Mouse (Mus musculus) embryonic facial prominence, embryonic 10.5 days (tissue): ENCODE results near the gene Nedd9. TPM values are rescaled to one million over a fixed set of nuclear protein-coding genes. Genes with fewer than 3 reads are reported as not detected.

Source experiments
- DNase-seq: peaks from one replicate; pipeline ENCODE4 v3.0.0-alpha.2; 2017; ENCODE audit warnings: low spot score
- H3K27ac ChIP-seq: fragments of 300-500 bp; sonication (generic); replicated peaks from 2 replicates; pipeline ENCODE4 v1.5.1; 2016; ENCODE audit warnings: mild to moderate bottlenecking
- H3K27me3 ChIP-seq: fragments of 300-500 bp; sonication (generic); replicated peaks from 2 replicates; pipeline ENCODE4 v1.6.1; 2016; ENCODE audit warnings: low read depth, mild to moderate bottlenecking; ENCODE audit not compliant: poor library complexity, severe bottlenecking
- H3K36me3 ChIP-seq: fragments of 300-500 bp; sonication (generic); replicated peaks from 2 replicates; pipeline ENCODE4 v1.6.1; 2016; ENCODE audit warnings: mild to moderate bottlenecking, moderate library complexity
- H3K4me1 ChIP-seq: fragments of 300-500 bp; sonication (generic); 2 replicates; pipeline ENCODE4 v1.6.1; 2016
- H3K4me3 ChIP-seq: fragments of 300-500 bp; sonication (generic); 2 replicates; pipeline ENCODE4 v1.5.1; 2016; ENCODE audit warnings: mild to moderate bottlenecking, moderate library complexity
- H3K9me3 ChIP-seq: fragments of 300-500 bp; sonication (generic); 2 replicates; pipeline ENCODE4 v1.6.1; 2016; ENCODE audit warnings: mild to moderate bottlenecking
- WGBS: fragments of 180-500 bp; shearing (Covaris S2); methylation state at CpG from one replicate; pipeline ENCODE4 v1.1.7; 2016; 5-methylcytosine and 5-hydroxymethylcytosine counted together
- polyA plus RNA-seq: library from polyadenylated mRNA; unstranded; fragments of >200 nt; fragmentation: Nextera tagmentation; extraction: Ambion mirVana; gene quantifications from 2 replicates; pipeline ENCODE4 v1.2.1, GENCODE M21; 2016

Nedd9 gene
- polyA plus RNA-seq, 1 experiment from 2014 or later = 19.1 TPM

DNA sequence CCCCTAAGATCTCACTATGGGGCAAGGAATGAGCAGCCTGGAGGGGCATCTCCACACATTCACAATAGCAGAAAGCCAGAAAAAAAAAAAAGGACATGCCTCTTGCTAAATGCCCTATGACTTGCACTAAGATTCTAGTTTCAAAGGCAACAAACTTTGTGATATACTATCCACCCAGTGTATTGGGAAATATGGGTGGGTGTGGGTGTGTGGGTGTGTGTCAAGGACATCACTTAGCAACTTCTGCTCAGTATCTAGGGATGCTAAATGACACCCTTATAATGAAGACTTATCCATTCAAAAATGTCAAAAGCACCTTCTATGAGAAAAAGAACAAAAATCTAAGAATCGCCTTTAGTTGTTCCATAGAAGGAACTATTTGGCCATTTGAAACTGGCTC, 40.6 kb downstream of the Nedd9 start:
- Histone ChIP-seq H3K27ac (no peak overlapping the region), H3K36me3 (no peaks in the 10 kb centered on the region), H3K4me3 (no peak overlapping the region), H3K9me3 (no peaks in the 10 kb centered on the region), H3K4me1 (peaks cover 19% of the 10 kb centered on the region), H3K27me3 (no peaks in the 10 kb centered on the region)
- WGBS = 90% methylated on average over 1 of the region's 1 CpGs
- DNase-seq = no peak

DNA sequence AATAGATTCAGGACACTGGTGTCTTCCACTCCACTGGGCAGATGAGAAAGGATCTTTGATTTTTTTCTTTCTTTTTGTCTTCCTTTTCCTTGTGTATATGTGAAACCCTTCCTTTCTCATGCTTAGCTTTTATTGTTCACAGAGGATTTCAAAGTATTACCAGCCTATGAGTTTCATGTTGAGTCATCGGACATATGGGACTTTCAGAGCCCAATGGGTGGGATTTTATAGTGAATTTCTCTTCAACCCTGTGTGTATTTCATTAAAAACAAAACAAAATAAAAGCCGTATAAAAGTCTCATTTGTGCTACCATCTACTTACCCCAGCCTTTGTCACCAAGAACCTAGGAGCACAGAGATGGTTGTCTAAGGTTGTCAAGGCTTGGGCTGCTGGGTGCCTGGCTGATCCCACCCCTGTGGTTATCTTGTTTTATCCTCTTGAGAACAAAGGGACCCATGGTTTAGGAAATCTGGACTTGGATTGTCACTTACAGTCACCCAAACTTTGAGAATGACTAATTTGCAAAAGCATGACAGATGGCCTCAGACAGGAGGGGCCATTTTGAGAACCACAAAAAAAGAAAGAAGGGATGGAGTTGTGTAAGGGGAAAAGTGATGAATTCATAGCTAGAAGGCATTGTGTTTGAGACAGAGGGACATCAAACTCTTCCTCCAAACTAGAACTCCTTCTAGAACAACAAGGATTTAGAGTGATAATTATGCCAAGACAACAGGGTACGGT, 41.9 kb downstream of the Nedd9 start:
- Histone ChIP-seq H3K27me3 (no peaks in the 10 kb centered on the region), H3K27ac (no peak overlapping the region), H3K4me1 (peaks cover 7% of the 10 kb centered on the region; the same call in 1 of the 2 replicates), H3K4me3 (no peak overlapping the region), H3K36me3 (no peaks in the 10 kb centered on the region), H3K9me3 (no peaks in the 10 kb centered on the region)
- WGBS = 94% methylated on average over 3 of the region's 3 CpGs
- DNase-seq = no peak

DNA sequence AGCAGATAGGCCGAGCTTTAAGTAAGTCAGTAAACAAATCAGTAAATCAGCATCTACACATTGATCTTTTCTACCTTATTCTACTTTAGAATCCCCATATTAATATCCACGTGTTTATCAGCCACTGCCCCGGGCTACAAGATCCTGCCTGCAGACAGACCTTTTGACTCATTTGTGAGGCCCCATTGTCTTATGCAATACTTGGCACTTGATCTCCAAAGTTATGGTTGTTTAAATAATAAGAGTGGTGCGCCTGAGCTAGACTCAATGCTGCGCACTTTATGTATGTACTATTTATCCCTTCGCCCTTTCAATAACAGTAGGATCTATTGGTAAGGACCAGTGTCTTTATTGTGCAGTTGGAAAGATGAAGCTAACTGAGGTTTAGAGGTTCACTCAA, 42.9 kb downstream of the Nedd9 start:
- Histone ChIP-seq H3K36me3 (no peaks in the 10 kb centered on the region), H3K27me3 (no peaks in the 10 kb centered on the region), H3K27ac (no peak overlapping the region), H3K9me3 (no peaks in the 10 kb centered on the region), H3K4me3 (no peak overlapping the region), H3K4me1 (0 out of 2 replicates have a peak, but pooled peaks cover 6% of the 10 kb centered on the region)
- WGBS = 90% methylated on average over 6 of the region's 6 CpGs
- no peak for DNase-seq

DNA sequence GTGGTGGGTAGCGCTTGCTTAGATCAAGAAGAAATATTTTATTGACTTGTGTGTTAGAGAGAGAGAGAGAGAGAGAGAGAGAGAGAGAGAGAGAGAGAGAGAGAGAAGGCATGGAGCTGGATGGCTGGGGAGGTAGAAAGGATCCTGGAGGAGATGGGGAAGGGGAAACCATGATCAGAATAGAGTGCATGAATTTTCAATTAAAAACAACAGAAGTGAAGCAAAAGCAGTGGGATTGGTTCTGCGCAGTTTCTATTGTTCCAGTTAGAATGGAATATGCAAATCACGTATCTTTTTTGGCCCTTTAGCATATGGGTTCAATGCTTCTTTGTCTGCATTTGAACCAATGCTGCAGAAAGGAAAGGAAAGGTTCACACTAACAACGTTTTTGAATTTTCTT, 45.0 kb downstream of the Nedd9 start:
- 78% methylated on average over 4 of the region's 4 CpGs for WGBS
- Histone ChIP-seq H3K4me1 (peaks cover 2% of the 10 kb centered on the region; the same call in 1 of the 2 replicates), H3K27ac (no peak overlapping the region), H3K9me3 (0 out of 2 replicates have a peak, but pooled peaks cover 5% of the 10 kb centered on the region), H3K4me3 (no peak overlapping the region), H3K36me3 (no peaks in the 10 kb centered on the region), H3K27me3 (no peaks in the 10 kb centered on the region)
- DNase-seq = no peak

DNA sequence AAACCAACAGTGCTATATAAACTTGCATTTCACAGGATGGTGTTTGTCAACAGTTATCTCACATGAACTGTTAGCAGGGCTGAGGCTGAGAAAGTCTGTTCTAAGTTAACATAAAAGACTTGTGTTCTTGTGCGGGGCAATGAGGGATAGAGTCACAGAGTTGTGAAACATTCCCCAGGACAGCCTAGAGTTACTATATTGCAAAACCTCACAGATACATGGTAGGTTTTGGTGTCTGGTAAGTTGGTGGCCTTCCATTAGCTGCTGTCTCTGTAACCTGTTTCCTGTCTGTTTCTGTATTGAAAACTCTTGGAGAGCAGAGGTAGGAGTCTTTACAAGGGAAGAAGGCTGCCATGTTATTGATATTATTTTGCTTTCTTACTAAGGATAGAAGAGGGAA, 47.0 kb downstream of the Nedd9 start:
- 0 out of 2 replicates have a peak, but pooled peaks cover 5% of the 10 kb centered on the region for H3K9me3 ChIP-seq
- DNase-seq = no peak
- no peak overlapping the region for H3K27ac ChIP-seq
- H3K4me3 ChIP-seq = no peak overlapping the region
- 94% methylated on average over 1 of the region's 1 CpGs for WGBS
- peaks cover 8% of the 10 kb centered on the region for H3K4me1 ChIP-seq
- no peaks in the 10 kb centered on the region for H3K36me3 ChIP-seq
- H3K27me3 ChIP-seq = no peaks in the 10 kb centered on the region

DNA sequence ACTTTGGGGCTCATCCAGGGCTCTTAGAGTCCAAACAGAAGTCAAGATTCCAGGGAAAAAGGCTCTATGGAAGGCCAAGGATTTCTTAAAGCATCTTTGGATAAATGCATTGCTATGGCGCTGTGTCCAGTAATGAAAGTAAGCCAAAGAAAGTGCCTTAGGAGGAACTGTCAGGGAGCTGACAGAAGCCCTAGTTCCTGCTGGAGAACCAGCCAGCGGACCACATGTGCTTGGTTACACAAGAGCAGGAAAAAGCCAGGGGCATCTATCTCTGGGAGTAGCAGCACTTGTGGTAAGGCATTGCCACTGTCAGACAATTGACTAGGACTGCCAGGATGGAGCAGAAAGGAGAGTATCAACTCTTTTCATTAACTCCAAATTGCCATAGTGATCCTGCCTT, 49.8 kb downstream of the Nedd9 start:
- H3K9me3 ChIP-seq = 0 out of 2 replicates have a peak, but pooled peaks cover 5% of the 10 kb centered on the region
- H3K4me1 ChIP-seq = peaks cover 8% of the 10 kb centered on the region
- DNase-seq = no peak
- H3K27ac ChIP-seq = no peak overlapping the region
- H3K36me3 ChIP-seq = no peaks in the 10 kb centered on the region
- no peak overlapping the region for H3K4me3 ChIP-seq
- H3K27me3 ChIP-seq = no peaks in the 10 kb centered on the region
- WGBS = 91% methylated on average over 2 of the region's 2 CpGs

DNA sequence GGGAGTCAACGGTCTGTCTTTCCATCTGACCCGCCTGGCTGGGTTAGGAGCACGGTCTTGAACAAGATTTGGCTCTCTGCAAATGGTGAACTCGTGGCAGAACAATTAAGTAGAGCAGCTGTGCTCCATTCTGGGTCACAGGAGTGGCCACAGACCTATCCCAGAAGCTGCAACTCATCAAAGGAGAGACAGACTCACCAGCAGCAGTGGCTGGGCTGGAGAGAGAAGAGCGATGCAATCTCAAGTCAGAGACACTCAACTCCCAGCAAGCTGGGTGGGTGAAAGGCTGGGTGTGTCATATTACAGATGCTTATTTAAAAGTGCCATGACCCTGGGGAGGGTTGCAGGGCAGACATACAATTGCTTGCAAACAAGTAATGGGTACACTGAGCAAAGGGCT, 50.4 kb downstream of the Nedd9 start:
- H3K9me3 ChIP-seq = 0 out of 2 replicates have a peak, but pooled peaks cover 5% of the 10 kb centered on the region
- H3K27ac ChIP-seq = no peak overlapping the region
- WGBS = 73% methylated on average over 5 of the region's 5 CpGs
- peaks cover 8% of the 10 kb centered on the region for H3K4me1 ChIP-seq
- no peaks in the 10 kb centered on the region for H3K36me3 ChIP-seq
- DNase-seq = no peak
- H3K4me3 ChIP-seq = no peak overlapping the region
- no peaks in the 10 kb centered on the region for H3K27me3 ChIP-seq

DNA sequence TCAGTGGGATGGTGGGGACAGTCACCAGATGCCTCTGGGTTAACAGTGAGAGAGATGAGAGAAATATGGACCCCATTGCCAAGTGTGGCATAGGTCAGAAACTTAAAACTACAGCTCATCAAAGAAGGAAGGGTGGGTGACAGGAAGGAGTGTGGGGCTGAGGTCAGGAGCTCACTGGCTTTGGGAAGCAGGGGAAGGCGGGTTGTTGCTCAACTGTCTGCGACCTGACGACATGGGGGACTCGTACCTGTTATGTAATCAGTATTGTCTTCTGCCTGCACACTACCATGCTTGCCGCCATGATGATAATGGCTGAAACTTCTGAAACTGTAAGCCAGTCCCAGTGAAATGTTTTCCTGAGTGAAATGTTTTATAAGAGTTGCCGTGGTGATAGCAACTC, 54.0 kb downstream of the Nedd9 start:
- 87% methylated on average over 6 of the region's 6 CpGs for WGBS
- no peak overlapping the region for H3K4me3 ChIP-seq
- no peak for DNase-seq
- H3K4me1 ChIP-seq = peaks cover 8% of the 10 kb centered on the region
- H3K36me3 ChIP-seq = no peaks in the 10 kb centered on the region
- no peaks in the 10 kb centered on the region for H3K9me3 ChIP-seq
- no peaks in the 10 kb centered on the region for H3K27me3 ChIP-seq
- no peak overlapping the region for H3K27ac ChIP-seq

DNA sequence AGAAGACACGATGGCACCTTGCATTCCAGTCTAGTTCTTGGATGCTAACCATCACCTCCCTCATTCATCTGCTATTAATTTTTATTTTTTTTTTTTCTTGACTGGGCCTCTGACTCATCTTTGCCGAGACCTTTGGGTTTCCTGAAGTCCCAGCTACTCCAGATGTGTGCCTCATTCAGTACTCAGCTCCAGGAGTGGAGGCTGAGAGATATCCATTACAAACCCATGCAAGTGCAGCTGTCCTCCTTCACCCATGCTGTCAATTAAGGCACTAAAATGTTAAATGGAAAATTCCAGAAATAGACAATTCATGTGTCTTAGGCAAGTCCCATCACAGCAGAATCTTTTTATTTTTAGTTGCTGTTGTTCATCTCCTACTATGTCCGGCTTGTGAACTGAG, 55.4 kb downstream of the Nedd9 start:
- Histone ChIP-seq H3K36me3 (no peaks in the 10 kb centered on the region), H3K4me1 (peaks cover 4% of the 10 kb centered on the region), H3K27ac (no peak overlapping the region), H3K4me3 (no peak overlapping the region), H3K27me3 (no peaks in the 10 kb centered on the region), H3K9me3 (no peaks in the 10 kb centered on the region)
- DNase-seq = no peak
- 71% methylated on average over 3 of the region's 3 CpGs for whole genome bisulfite sequencing

DNA sequence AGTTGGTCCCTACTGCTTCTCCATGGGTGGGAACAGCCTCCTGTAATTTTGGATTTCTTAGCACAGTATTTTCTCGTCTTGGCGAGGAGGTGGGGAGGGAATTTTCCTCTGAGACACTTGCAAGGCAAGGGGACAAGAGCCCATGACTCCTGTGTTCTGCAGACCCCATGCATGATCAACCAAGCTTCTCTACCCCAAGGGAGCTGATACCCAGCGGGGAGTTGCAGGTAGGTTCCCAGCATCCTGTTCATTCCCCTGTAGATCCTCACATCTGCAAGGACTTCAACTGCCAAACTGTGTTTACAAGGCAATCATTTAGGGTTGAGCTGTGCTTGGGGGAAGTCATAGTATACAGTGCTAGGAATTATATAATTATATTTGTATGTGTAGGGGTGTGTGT, 60.1 kb downstream of the Nedd9 start:
- Histone ChIP-seq H3K4me1 (no peaks in the 10 kb centered on the region), H3K36me3 (no peaks in the 10 kb centered on the region), H3K27ac (no peak overlapping the region), H3K9me3 (no peaks in the 10 kb centered on the region), H3K4me3 (no peak overlapping the region), H3K27me3 (no peaks in the 10 kb centered on the region)
- DNase-seq = no peak
- WGBS = 88% methylated on average over 3 of the region's 3 CpGs

DNA sequence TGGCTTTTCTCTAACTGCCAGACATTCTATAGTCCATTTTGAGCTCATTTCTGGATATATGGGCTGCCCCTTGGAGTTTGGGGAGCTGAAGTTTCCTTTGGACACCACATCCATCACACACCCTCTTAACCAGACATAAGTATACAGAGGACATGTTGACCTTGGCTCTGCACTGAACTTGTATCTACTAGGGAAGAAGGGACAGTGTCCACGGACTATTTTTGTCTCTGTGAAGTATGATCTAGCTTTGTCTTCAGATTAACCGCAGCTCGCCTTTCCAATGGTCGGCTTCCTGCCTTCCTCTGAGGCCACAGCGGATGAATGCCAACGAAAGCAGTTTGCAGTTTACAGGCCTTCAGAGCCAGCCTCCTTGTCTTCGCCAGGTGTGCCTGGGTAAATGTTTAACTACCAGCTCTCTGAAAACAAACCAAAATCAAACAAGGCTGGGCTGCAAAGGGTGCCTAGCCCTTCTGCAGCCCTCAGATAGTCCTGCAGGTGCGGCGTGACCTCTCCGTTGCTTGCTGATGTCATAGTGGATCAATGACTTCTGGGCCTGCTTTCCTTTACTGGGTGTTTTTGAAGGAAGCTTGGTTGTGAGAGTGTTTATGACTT, 63.6 kb downstream of the Nedd9 start:
- WGBS = 88% methylated on average over 10 of the region's 10 CpGs
- no peaks in the 10 kb centered on the region for H3K36me3 ChIP-seq
- no peak overlapping the region for H3K27ac ChIP-seq
- no peaks in the 10 kb centered on the region for H3K9me3 ChIP-seq
- 0 out of 2 replicates have a peak, but pooled peaks cover 4% of the 10 kb centered on the region for H3K4me1 ChIP-seq
- H3K27me3 ChIP-seq = no peaks in the 10 kb centered on the region
- no peak overlapping the region for H3K4me3 ChIP-seq
- no peak for DNase-seq

DNA sequence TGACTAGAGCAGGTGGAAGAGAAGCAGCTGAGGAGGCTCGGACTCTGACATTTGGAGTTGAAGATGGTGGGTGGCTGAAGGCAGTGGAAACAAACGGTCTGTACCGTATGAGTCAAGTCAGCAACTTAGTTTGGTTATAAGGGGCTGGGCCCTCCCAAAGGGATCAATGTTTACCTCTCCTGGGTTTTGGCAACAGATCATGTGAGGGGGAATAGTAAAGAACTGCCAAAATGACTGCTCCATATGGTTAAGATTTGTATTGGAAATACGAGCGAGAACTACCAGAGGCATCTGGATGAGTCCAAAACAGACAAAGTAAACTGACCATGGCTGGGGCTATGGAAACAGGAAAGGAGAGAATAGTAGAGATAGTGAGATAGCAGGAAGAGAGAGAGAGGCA, 64.6 kb downstream of the Nedd9 start:
- Histone ChIP-seq H3K27ac (no peak overlapping the region), H3K4me1 (0 out of 2 replicates have a peak, but pooled peaks cover 4% of the 10 kb centered on the region), H3K9me3 (no peaks in the 10 kb centered on the region), H3K27me3 (no peaks in the 10 kb centered on the region), H3K36me3 (no peaks in the 10 kb centered on the region), H3K4me3 (no peak overlapping the region)
- no peak for DNase-seq
- 89% methylated on average over 5 of the region's 5 CpGs for WGBS

DNA sequence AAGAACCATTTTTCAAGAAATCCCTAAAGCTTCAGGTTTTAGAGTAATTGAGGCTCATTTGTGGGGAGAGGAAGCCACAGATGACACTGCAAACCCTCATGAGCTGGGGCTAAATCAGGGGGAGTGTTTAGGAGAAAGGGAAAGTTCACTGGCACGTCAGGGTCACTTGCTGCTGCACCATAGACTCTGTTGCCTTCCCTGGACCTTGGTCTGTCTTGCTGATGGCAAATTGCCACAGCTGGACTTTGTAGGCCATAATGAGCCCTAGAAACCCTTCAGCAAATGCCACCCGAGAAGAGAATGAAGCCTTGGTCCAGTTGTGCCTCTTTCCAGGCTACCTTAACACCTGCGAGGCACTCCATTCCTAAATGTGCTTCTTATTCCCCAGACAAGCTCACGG, 66.8 kb downstream of the Nedd9 start:
- Histone ChIP-seq H3K4me3 (no peak overlapping the region), H3K27me3 (no peaks in the 10 kb centered on the region), H3K36me3 (no peaks in the 10 kb centered on the region), H3K4me1 (0 out of 2 replicates have a peak, but pooled peaks cover 4% of the 10 kb centered on the region), H3K27ac (no peak overlapping the region), H3K9me3 (no peaks in the 10 kb centered on the region)
- WGBS = 83% methylated on average over 4 of the region's 4 CpGs
- no peak for DNase-seq
